10 mouse cellular contexts compared by ENCODE assay signal in genomic region chr9:32445789-32446188, GRCm38 (mm10).
DNase-seq lines count a peak whose midpoint lies in the region; ATAC-seq lines count a peak whose summit lies in the region.
"Had no signal": no experiment of that assay in that cellular context is flagged by ENCODE, and none has a peak within 500 bp of the region (broad histone marks: within the 10 kb centered on the region; RNA-seq: fewer than 3 reads in every experiment).

No protein-coding gene starts in this region.

- peak; percentile 39 for DNase-seq in hindbrain, embryonic 11.5 days (ENCODE audit: low spot score)
- no peak for DNase-seq in hindbrain, embryonic 10.5 days (ENCODE audit: low spot score)
- DNase-seq in CD8-positive naive resting alpha-beta T cell, adult 2 months (ENCODE audit: low read depth in 2 of 2, low spot score in 2 of 2), result peak; percentile 28 to 55
- DNase-seq in c-Kit-positive CD71-positive TER-119-positive erythroid progenitor cells, embryonic 14.5 days (ENCODE audit: low spot score), result peak; percentile 5
- peak; percentile 14 to 46 for DNase-seq in natural killer cell, adult 2 months (ENCODE audit: low spot score in 2 of 2)
- DNase-seq in ovary, adult 18-20 months (ENCODE audit: low spot score), result no peak
- no peak for DNase-seq in adrenal gland, postnatal 4 days (ENCODE audit: low spot score in 2 of 2)
- DNase-seq in urinary bladder, postnatal 4 days (ENCODE audit: low spot score in 2 of 2), result no peak

- H3K27me3 ChIP-seq in hindbrain, embryonic 11.5 days (ENCODE audit: control insufficient read depth, insufficient read depth, low read length), result no peaks in the 10 kb centered on the region
- H3K27me3 ChIP-seq in hindbrain, embryonic 10.5 days (ENCODE audit: insufficient read depth, poor library complexity, severe bottlenecking), result no peaks in the 10 kb centered on the region
- H3K27me3 ChIP-seq: hindbrain, embryonic 15.5 days had no signal

- no peak overlapping the region for H3K9ac ChIP-seq in hindbrain, embryonic 11.5 days (ENCODE audit: low read depth, low read length)
- H3K9ac ChIP-seq: hindbrain, embryonic 15.5 days had no signal

- H3K4me2 ChIP-seq in hindbrain, embryonic 11.5 days (replicated peaks; ENCODE audit: low read depth, low read length), result no peak overlapping the region
- H3K4me2 ChIP-seq: hindbrain, embryonic 15.5 days had no signal

- no peaks in the 10 kb centered on the region for H3K9me3 ChIP-seq in hindbrain, embryonic 11.5 days (ENCODE audit: control insufficient read depth, low read length)
- no peaks in the 10 kb centered on the region for H3K9me3 ChIP-seq in hindbrain, embryonic 10.5 days
- H3K9me3 ChIP-seq: hindbrain, embryonic 15.5 days; midbrain, embryonic 10.5 days had no signal

- H3K4me1 ChIP-seq in hindbrain, embryonic 11.5 days (replicated peaks; ENCODE audit: control insufficient read depth, insufficient read depth, low read length), result no peaks in the 10 kb centered on the region
- H3K4me1 ChIP-seq in hindbrain, embryonic 10.5 days (replicated peaks), result peaks cover 22% of the 10 kb centered on the region

- H3K36me3 ChIP-seq in hindbrain, embryonic 11.5 days (ENCODE audit: control insufficient read depth, insufficient read depth, low read length), result no peaks in the 10 kb centered on the region
- H3K36me3 ChIP-seq in hindbrain, embryonic 10.5 days, result 0 out of 2 replicates have a peak, but pooled peaks cover 5% of the 10 kb centered on the region
- H3K36me3 ChIP-seq: hindbrain, embryonic 15.5 days; midbrain, embryonic 10.5 days had no signal

- H3K27ac ChIP-seq in hindbrain, embryonic 11.5 days (ENCODE audit: low read depth, low read length), result no peak overlapping the region
- no peak overlapping the region for H3K27ac ChIP-seq in hindbrain, embryonic 10.5 days
- H3K27ac ChIP-seq: hindbrain, embryonic 15.5 days; midbrain, embryonic 10.5 days had no signal

- no peak overlapping the region for H3K4me3 ChIP-seq in hindbrain, embryonic 11.5 days (ENCODE audit: low read depth, low read length)
- no peak overlapping the region for H3K4me3 ChIP-seq in hindbrain, embryonic 10.5 days
- H3K4me3 ChIP-seq: hindbrain, embryonic 15.5 days; midbrain, embryonic 10.5 days had no signal

- no peak for ATAC-seq in hindbrain, embryonic 11.5 days (ENCODE audit: low FRiP score)

- WGBS in hindbrain, embryonic 11.5 days, result 60% methylated on average over 3 of the region's 3 CpGs
- 61% methylated on average over 3 of the region's 3 CpGs for WGBS in hindbrain, embryonic 10.5 days

Comparison
In these comparisons a context has a peak if more than half of its experiments do, and no peak if none do; other contexts are left out.
1. DNase-seq: peak in hindbrain, embryonic 11.5 days (single experiment), CD8-positive naive resting alpha-beta T cell, adult 2 months (2 of 2), c-Kit-positive CD71-positive TER-119-positive erythroid progenitor cells, embryonic 14.5 days (single experiment) and natural killer cell, adult 2 months (2 of 2); none in hindbrain, embryonic 10.5 days (single experiment), ovary, adult 18-20 months (single experiment), adrenal gland, postnatal 4 days (0 of 2) and urinary bladder, postnatal 4 days (0 of 2).